Mouse (Mus musculus) bone marrow macrophage, adult 2 months (primary cell): Measurements from ENCODE around the gene Mdm2. TPM values are rescaled to one million over a fixed set of nuclear protein-coding genes. Genes with fewer than 3 reads are reported as not detected.

Experiments used
- H3K27ac ChIP-seq: 2 replicates; pipeline ENCODE4 v1.5.1; 2012; ENCODE audit warnings: low read depth, low read length; ENCODE audit not compliant: insufficient read depth
- H3K4me1 ChIP-seq: 2 replicates; pipeline ENCODE4 v1.6.1; 2012; ENCODE audit warnings: low read length; ENCODE audit not compliant: control insufficient read depth, insufficient read depth
- H3K4me3 ChIP-seq: 2 replicates; pipeline ENCODE4 v1.5.1; 2012; ENCODE audit warnings: mild to moderate bottlenecking, low read length, moderate library complexity; ENCODE audit not compliant: insufficient read depth
- CTCF ChIP-seq: IDR thresholded peaks from 2 replicates; pipeline ENCODE4 v1.5.1; 2012; ENCODE audit warnings: low read depth, mild to moderate bottlenecking, low read length, moderate library complexity
- POLR2A ChIP-seq: IDR thresholded peaks from 2 replicates; pipeline ENCODE4 v1.6.1; 2012; ENCODE audit warnings: mild to moderate bottlenecking, low read depth, low read length, borderline replicate concordance
- polyA plus RNA-seq: library from polyadenylated mRNA; stranded (reverse); fragments of >200 nt; gene quantifications from 2 replicates; pipeline ENCODE4 v1.2.4, GENCODE M21; 2012; ENCODE audit not compliant: missing spikeins, insufficient read depth, insufficient read length

Mdm2 gene
- polyA plus RNA-seq, 1 experiment = 95.5 TPM

DNA sequence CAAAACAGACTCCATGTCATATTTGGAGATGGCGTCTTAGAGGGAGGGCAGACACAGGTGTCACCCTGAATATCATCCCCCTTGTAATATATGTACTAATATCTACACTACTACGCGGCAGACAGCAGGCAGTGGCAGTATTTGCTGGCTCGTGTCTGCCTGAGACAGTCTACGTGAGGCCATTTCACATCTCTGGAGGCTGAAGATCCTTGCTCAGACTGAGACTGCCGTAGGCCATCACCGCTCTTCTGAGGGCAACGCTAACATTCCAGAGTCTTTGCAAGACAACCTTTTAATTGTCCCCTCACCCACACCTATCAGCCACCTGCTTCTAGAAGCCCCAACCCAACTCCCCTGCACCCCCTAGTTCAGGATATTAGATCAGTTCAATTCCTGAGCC lies 2.9 kb upstream of the Mdm2 start:
- Histone ChIP-seq H3K4me3 (no peak overlapping the region), H3K27ac (no peak overlapping the region), H3K4me1 (peaks cover 41% of the 10 kb centered on the region)
- no peak for TF ChIP-seq POLR2A
- no peak for TF ChIP-seq CTCF

DNA sequence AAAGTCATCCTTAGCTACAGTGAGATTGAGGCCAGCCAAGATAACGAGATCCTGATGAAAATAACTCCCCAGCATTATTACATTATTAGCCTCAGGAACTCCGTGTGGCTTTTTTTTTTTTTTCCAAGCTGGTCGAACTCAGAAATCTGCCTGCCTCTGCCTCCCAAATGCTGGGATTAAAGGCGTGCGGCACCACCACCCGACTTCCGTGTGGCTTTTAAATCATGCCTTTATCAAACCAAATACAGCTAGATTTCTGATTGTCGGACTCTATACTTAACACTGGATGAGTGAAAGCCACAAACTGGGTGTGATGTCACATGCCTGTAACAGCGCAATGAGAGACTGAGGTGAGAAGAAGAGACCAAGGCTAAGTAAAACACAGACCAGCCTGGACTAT lies 2.3 kb upstream of the Mdm2 start:
- H3K4me1 ChIP-seq = peaks cover 35% of the 10 kb centered on the region
- no peak overlapping the region for H3K27ac ChIP-seq
- TF ChIP-seq CTCF (no peak), POLR2A (no peak)

DNA sequence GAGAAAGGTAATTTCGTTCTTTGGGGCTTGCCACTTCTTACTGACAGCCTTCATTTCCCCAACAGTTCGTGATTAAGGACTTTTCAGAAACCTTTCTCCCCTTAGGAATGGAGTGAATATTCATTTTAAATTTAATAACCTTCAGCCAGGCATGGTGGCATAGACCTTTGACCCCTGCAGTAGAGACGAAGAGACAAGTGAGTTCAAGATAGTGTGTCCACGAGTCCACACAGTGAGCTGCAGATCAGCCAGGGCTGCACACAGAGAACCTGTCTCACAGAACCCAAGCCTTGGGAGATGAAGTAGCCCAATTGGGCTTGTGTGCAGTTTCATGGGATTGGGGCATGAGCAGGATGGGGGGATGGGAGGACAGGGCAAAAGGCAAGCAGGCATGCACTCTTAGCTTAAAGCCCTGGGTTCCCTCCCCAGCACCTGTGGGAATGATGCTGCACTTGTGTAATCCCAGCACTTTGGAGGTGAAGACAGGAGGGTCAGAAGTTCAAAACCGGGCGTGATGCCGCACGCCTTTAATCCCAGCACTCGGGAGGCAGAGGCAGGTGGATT lies 1.7 kb upstream of the Mdm2 start:
- Histone ChIP-seq H3K27ac (no peak overlapping the region), H3K4me1 (peaks cover 34% of the 10 kb centered on the region), H3K4me3 (no peak overlapping the region)
- TF ChIP-seq POLR2A (no peak), CTCF (no peak)

More for the DNA sequence above, 2.3 kb upstream of the Mdm2 start:
- no peak overlapping the region for H3K4me3 ChIP-seq

DNA sequence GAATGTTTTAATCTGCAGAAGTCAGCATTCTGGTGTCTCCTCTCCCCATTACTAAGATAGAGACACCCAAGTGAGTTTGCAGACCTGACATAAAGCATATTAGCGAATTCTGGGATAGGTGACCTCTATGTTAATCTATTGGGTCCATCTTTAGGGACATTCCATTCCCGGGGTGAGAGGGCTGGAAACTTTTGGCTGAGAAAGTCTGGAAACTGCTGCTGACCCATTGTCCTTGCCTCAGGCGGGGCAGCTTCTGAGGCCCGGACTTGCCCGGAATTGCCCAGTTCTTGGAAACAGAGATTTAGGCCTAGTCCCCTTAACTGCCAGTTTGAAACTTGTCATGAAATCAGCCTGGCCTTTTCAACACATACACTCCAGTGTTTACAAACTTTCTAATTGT lies 850 bp upstream of the Mdm2 start:
- H3K4me3 ChIP-seq = peak overlapping the region; percentile 57; the same call in 1 of the 2 replicates
- H3K27ac ChIP-seq = peak overlapping the region; percentile 73
- TF ChIP-seq CTCF (no peak), POLR2A (no peak)
- peaks cover 31% of the 10 kb centered on the region for H3K4me1 ChIP-seq

DNA sequence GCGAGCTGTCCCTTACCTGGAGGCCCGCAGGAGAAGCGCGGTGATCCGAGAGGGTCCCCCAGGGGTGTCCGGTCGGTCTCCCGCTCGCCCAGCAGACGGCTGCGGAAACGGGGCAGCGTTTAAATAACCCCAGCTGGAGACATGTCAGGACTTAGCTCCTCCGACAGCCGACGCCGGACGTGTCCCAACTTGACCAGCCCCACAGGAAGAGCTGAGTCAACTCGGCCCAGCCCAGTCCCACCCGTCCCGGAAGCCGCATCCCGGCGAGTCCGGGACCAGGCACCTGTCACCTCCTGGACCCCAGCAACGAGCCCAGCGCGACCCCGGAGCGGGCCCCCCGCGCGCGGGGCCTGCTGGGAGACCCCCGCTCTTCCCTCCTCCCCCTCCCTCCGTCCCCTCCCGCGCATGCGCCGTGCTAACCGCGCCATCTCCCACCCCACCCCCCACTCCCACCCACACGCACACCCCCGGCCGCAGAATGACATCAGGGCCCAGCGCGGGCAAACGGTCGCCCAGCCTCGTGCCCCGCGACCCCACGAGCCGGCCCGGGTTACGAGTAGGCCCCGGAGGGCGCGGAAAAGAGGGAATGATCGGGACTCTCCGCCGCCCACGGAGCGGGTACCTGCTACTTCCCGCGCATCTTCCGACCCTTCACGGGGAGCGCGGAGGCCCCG lies 491 bp downstream of the Mdm2 start:
- TF ChIP-seq POLR2A (no peak; the same call in 1 of the 2 replicates), CTCF (no peak)
- peak overlapping the region; percentile 100 for H3K27ac ChIP-seq
- peak overlapping the region; percentile 96 for H3K4me3 ChIP-seq
- peaks cover 25% of the 10 kb centered on the region for H3K4me1 ChIP-seq

DNA sequence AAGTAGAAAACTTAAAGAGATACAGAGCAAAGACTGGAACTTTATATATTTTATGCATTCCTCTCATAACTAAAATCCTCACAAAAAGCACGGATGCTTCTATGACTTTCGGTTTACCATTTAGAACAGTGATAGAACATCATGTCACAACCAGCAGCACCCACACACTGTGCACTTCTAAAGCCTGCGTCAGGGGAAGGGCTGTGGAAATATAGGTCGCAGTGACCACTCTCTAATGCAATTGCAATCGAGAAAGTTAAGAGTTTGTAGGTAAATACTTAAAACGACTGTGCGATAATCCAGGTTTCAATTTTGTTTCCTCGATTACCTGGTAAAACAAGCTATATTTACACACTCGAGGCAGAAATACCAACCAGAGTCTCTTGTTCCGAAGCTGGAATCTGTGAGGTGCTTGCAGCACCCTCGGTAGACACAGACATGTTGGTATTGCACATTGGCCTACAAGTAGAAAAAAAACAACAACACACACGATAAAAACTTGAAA lies 1.2 kb downstream of the Mdm2 start:
- Histone ChIP-seq H3K4me3 (peak overlapping the region; percentile 96), H3K4me1 (peaks cover 19% of the 10 kb centered on the region), H3K27ac (peak overlapping the region; percentile 100)
- TF ChIP-seq POLR2A = no peak

DNA sequence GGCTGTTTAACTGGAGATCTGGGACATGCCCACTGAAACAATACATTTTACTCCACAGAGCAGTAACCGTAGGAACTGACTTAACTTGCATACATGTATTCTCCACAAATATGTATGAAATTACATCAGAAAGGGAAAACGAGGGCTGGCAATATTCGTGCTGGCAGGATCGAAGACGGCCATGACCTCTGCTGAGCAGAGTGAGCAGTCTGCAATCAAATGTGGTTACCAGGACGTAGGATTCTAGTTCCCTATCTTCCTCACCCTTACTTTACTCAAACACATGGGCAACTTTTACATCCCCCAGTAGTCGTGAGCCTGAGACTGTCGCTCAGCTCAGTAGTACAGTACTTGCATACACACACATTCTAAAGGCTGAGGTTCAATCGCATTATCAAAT lies 1.7 kb downstream of the Mdm2 start:
- Histone ChIP-seq H3K4me3 (peak overlapping the region; percentile 96), H3K4me1 (peaks cover 19% of the 10 kb centered on the region), H3K27ac (peak overlapping the region; percentile 100)
- TF ChIP-seq CTCF = no peak
- no peak for TF ChIP-seq POLR2A

DNA sequence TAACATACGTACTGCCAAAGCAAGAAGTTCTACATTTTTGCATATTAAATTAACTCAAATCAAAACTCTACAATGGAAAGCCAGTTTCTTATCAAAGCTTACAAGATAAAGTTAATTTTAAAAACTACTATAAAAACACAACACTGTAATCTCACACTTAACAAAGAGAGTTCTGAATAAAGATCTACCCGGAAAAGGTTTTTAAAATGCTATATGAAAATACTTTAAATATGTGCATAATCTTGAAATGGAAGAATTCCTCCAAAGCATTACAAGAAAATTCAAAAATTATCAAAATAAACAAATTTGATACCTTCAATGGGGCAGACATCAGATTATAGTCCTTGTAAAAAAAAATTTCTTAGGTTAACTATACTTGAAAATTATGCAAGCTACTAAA lies 2.2 kb downstream of the Mdm2 start:
- TF ChIP-seq CTCF (no peak), POLR2A (no peak)
- Histone ChIP-seq H3K4me3 (peak overlapping the region; percentile 96), H3K27ac (no peak overlapping the region), H3K4me1 (peaks cover 19% of the 10 kb centered on the region)

DNA sequence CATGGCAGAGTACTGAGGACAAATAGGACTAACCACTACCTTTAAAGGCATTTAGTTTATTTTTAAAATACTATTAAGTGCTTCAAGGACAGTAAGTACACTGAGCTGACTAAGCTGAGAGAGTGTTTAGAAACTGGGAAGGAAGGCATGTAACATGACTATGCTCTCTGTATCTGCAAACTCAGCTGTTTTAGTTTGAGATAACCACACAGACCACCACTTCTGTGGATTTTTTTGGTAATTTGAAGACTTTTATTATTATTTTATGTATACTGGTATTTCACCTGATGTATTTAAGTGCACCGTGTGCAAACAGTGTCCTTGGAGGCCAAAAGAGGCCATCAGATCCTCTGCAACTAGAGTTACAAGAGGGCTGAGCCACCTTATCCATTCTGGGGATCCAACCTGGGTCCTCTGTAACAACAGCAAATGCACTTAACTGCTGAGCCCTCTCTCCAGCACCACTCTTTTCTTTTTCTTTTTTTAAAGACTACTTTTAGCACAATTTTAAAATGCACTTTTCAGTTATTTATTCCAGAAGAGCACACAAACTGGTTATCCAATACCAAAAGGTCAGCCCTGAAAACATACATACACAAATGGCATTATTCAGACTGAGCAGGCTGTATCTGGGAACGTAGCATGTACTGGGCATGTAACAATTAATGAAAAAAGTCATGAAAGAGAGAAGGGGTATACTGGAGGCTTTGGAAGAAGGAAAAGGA lies 3.3 kb downstream of the Mdm2 start:
- H3K4me1 ChIP-seq = peaks cover 19% of the 10 kb centered on the region

DNA sequence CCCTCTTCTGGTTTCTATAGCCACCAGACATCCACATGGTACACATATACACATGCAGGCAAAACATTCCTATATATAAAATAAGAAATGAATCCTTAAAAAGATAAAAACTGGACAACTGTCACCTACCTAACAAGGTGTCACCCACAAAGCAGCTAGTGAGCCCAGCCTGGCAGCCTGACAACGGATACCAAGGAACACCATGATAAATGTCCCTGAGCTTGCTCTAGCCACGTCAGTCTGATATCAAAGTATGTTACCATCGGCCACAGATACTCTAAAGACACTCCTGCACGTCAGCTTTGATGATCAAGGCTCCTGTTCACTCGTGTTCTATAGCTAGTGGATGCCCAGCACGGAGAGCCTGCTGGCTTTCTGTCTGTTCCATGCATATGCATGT lies 4.1 kb downstream of the Mdm2 start:
- Histone ChIP-seq H3K4me1 (peaks cover 14% of the 10 kb centered on the region), H3K27ac (peak overlapping the region; percentile 17; the same call in 1 of the 2 replicates), H3K4me3 (peak overlapping the region; percentile 38)
- no peak for TF ChIP-seq CTCF

More for the DNA sequence above, 3.3 kb downstream of the Mdm2 start:
- 0 out of 2 replicates have a peak overlapping the region, but pooled peaks have one; percentile 17 for H3K27ac ChIP-seq
- peak overlapping the region; percentile 38 for H3K4me3 ChIP-seq
- TF ChIP-seq CTCF = no peak
- no peak for TF ChIP-seq POLR2A
